Mouse (Mus musculus) liver, embryonic 16.5 days (tissue): Measurements from ENCODE around the gene Gprc5c. TPM values are rescaled to one million over a fixed set of nuclear protein-coding genes. Genes with fewer than 3 reads are reported as not detected.
A peak's percentile ranks its signal among the peaks of the same experiment; 100 is the strongest.

Source experiments
- ATAC-seq: fragments of 200-750 bp; cut with Nextera tagmentation; 2 replicates; pipeline ENCODE4 v1.8.0; 2017; ENCODE audit warnings: low read depth, mild to moderate bottlenecking, moderate number of reproducible peaks, moderate library complexity
- H3K27ac ChIP-seq: fragments of 300-500 bp; sonication (generic); 2 replicates; pipeline ENCODE4 v1.5.1; 2014; ENCODE audit warnings: mild to moderate bottlenecking, low read length
- H3K27me3 ChIP-seq: fragments of 300-500 bp; sonication (generic); 2 replicates; pipeline ENCODE4 v1.6.1; 2014; ENCODE audit warnings: low read depth, low read length, mixed read lengths; ENCODE audit not compliant: control insufficient read depth, insufficient read depth
- H3K36me3 ChIP-seq: fragments of 300-500 bp; sonication (generic); 2 replicates; pipeline ENCODE4 v1.6.1; 2014; ENCODE audit warnings: mild to moderate bottlenecking; ENCODE audit not compliant: control insufficient read depth, insufficient read depth
- H3K4me1 ChIP-seq: fragments of 300-500 bp; sonication (generic); 2 replicates; pipeline ENCODE4 v1.6.1; 2014; ENCODE audit warnings: low read depth, low read length, mixed read lengths; ENCODE audit not compliant: control insufficient read depth
- H3K4me2 ChIP-seq: fragments of 300-500 bp; sonication (generic); 2 replicates; pipeline ENCODE4 v1.6.1; 2014; ENCODE audit warnings: low read depth, low read length, mixed read lengths
- H3K4me3 ChIP-seq: fragments of 300-500 bp; sonication (generic); 2 replicates; pipeline ENCODE4 v1.5.1; 2014; ENCODE audit warnings: low read depth, mild to moderate bottlenecking, low read length
- H3K9ac ChIP-seq: fragments of 300-500 bp; sonication (generic); 2 replicates; pipeline ENCODE4 v1.6.1; 2014; ENCODE audit warnings: low read depth, low read length
- H3K9me3 ChIP-seq: fragments of 300-500 bp; sonication (generic); replicated peaks from 2 replicates; pipeline ENCODE4 v1.6.1; 2016; ENCODE audit warnings: low read length; ENCODE audit not compliant: control insufficient read depth
- WGBS: fragments of 180-500 bp; shearing (Covaris S2); extraction: QIAGEN DNeasy Blood & Tissue Kit; methylation state at CpG from one replicate; pipeline ENCODE4 v1.1.7; 2014; ENCODE audit not compliant: insufficient replicate concordance; 5-methylcytosine and 5-hydroxymethylcytosine counted together
- polyA plus RNA-seq: library from polyadenylated mRNA; unstranded; fragments of >200 nt; fragmentation: Nextera tagmentation; extraction: Ambion mirVana; gene quantifications from 2 replicates; pipeline ENCODE4 v1.2.1, GENCODE M21; 2015

The Gprc5c gene
- polyA plus RNA-seq, 1 experiment from 2014 or later = 20.2 TPM

DNA sequence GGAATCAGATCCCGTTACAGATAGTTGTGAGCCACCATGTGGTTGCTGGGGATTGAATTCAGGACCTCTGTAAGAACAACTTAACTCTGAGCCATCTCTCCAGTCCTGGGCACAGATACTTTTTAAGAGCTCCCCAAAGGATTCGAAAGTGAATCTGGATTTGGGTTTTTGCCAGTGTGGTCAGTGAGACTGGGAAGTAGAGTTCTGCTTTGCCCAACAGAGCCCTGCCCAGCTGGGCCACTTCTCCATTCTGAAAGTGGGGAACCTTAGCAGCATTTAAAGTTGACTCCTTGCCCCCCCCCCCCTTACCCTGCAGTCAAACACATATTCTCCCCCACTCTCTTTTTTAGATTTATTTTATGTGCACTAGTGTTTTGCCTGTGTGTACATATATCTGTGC is 28.7 kb downstream of the Gprc5c start:
- no peak overlapping the region for H3K4me2 ChIP-seq
- WGBS = 35% methylated on average over 2 of the region's 2 CpGs
- H3K27ac ChIP-seq = no peak overlapping the region
- H3K4me1 ChIP-seq = peaks cover 13% of the 10 kb centered on the region
- no peaks in the 10 kb centered on the region for H3K9me3 ChIP-seq
- H3K27me3 ChIP-seq = no peaks in the 10 kb centered on the region
- ATAC-seq = no peak
- no peaks in the 10 kb centered on the region for H3K36me3 ChIP-seq
- no peak overlapping the region for H3K4me3 ChIP-seq
- no peak overlapping the region for H3K9ac ChIP-seq

DNA sequence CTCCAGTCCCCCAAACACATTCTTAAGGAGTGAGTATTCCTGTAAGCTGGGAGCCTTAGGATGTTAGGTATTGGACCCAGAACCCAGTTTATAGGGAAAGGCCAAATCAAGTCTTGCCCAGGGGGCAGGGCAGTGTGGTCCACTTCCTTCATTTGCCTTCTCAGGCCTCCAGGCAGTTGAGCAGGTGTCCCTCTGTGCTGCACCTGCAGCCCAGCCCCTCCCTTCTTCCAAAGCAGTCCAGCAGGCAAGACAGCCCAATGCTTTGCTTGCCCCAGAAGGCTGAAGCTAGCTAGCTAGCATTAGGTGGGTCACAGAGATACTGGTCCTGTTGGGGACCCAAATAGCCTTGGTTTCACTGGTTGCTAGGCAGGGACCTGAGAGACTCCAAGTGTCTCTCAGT is 29.2 kb downstream of the Gprc5c start:
- Histone ChIP-seq H3K4me3 (no peak overlapping the region), H3K9ac (no peak overlapping the region), H3K4me2 (no peak overlapping the region), H3K9me3 (no peaks in the 10 kb centered on the region), H3K4me1 (peaks cover 13% of the 10 kb centered on the region), H3K27me3 (no peaks in the 10 kb centered on the region), H3K27ac (peak overlapping the region; percentile 14; the same call in 1 of the 2 replicates), H3K36me3 (no peaks in the 10 kb centered on the region)
- ATAC-seq = no peak

DNA sequence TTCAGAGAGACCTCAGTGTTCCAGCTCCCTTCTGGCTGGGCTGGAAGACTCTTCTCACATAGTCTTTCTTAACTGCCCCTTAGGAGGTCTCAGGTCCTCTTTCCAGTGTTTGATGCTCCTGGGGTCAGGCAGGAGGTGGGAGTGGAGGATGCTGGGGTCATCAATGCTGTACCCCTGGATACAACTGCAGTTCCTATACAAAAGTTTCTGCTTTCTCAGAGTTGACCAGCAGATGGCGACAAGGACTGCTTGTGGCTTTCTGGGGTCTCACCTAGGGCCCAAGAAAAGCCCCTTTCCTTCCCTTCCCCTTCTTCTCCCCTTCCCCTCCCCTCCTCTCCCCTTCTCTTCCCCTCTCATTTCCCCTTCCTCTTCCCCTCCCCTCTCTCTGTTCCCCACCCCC is 29.6 kb downstream of the Gprc5c start:
- Histone ChIP-seq H3K9me3 (no peaks in the 10 kb centered on the region), H3K36me3 (no peaks in the 10 kb centered on the region), H3K4me3 (no peak overlapping the region), H3K4me1 (peaks cover 13% of the 10 kb centered on the region), H3K27me3 (no peaks in the 10 kb centered on the region), H3K27ac (no peak overlapping the region), H3K4me2 (no peak overlapping the region), H3K9ac (no peak overlapping the region)
- WGBS = 0% methylated on average over 1 of the region's 1 CpGs
- ATAC-seq = no peak

DNA sequence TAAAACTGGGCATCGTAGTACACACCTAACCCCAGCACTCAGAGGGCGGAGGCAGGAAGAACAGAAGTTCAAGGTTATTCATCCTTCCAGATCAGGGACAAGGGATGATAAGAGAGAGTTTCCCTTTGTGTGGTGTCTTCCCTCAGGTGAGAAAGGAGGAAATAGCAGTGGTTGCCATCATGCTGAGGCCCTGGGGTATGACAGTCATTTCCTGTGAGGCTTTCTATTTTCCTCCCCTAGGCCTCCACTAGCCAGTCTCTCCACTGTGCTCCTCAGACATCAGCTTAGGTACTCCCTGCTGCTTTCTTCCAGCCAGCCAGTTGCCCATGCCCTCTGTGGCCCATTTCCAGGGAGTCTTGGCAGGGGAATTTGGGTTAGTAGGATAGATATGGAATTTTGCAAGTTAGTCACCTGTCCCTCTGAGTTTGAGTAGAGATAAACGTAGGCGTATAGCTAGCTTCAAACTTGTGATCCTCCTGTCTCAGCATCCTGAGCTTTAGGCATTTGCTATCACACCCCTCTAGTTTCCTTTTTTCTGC is 32.4 kb downstream of the Gprc5c start:
- 75% methylated on average over 4 of the region's 4 CpGs for WGBS
- H3K4me3 ChIP-seq = no peak overlapping the region
- H3K27ac ChIP-seq = no peak overlapping the region
- no peak for ATAC-seq
- H3K4me2 ChIP-seq = no peak overlapping the region
- no peaks in the 10 kb centered on the region for H3K27me3 ChIP-seq
- no peaks in the 10 kb centered on the region for H3K9me3 ChIP-seq
- peaks cover 9% of the 10 kb centered on the region for H3K4me1 ChIP-seq
- H3K36me3 ChIP-seq = no peaks in the 10 kb centered on the region
- no peak overlapping the region for H3K9ac ChIP-seq

DNA sequence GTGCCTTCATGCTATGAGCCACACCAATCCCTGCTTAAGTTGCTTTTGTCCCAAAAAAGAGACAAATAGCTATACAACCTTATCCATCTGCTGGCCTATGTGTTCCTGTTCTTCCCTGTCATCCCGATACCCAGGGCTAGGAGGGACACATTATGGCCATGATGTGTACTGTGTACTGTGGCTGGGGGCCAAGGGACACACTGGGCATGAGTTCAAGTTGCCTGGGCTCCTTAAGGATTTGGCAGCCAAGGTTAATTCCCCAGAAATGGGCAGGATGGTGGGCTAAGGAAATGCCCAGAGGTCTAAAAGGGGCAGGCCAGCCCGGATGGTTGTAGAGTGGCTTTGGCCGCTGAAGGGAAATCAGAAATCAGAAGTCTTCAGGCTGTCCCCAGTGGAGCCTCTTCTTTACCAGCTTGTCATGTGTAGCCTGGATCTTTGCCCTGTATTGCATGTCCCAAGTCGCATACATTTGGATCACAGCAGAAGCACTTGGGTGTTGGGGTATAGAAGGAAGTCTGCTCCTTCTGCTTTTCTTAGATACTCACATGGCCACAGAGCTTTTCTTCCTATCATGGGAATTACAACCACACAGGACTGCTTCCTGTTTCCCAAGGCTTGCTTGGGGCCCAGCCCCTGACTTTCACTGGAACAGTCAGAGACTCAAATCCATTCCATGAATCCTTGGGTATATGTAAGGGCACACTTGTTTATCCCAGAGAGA is 33.6 kb downstream of the Gprc5c start:
- WGBS = 47% methylated on average over 4 of the region's 4 CpGs
- peak overlapping the region; percentile 53; the same call in 1 of the 2 replicates for H3K27ac ChIP-seq
- no peaks in the 10 kb centered on the region for H3K27me3 ChIP-seq
- ATAC-seq = no peak
- no peak overlapping the region for H3K4me3 ChIP-seq
- H3K4me1 ChIP-seq = peaks cover 9% of the 10 kb centered on the region
- H3K36me3 ChIP-seq = no peaks in the 10 kb centered on the region
- no peaks in the 10 kb centered on the region for H3K9me3 ChIP-seq
- no peak overlapping the region for H3K9ac ChIP-seq
- H3K4me2 ChIP-seq = no peak overlapping the region

DNA sequence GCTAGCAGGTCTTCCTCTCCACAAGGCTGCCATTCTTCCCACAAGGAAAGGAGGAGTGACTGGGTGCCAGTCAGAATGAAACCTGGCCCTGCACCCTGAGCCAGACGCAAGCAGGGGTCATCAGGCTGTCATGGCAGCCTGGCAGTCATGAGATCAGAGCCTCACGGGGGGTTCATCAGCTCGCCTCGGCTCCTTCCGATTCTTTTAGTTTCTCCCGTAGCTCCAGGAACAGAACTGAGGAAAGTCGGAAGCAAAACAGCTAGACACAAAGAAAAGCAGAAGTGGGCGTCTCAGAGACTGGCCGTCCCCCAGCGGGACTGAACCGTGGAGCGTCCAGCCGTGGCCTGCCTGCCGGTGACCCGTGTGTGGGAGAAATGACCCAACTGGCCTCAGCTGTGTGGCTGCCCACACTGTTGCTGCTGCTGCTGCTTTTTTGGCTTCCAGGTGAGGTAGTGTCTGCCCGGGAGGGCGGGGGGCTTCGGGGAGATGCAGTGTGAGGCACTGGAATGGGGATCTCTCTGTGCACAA is 39.1 kb downstream of the Gprc5c start, which contains the start of gene Cd300a:
Gene Cd300a (plus strand): TSS at position 51 of the 528 bp plus-strand sequence.
- peak; percentile 30; the same call in 1 of the 2 replicates for ATAC-seq
- H3K27ac ChIP-seq = no peak within 1 kb of the TSS
- no peaks in the 10 kb centered on the region for H3K36me3 ChIP-seq
- H3K9me3 ChIP-seq = no peaks in the 10 kb centered on the region
- no peak within 1 kb of the TSS; the same call in 1 of the 2 replicates for H3K4me2 ChIP-seq
- no peaks in the 10 kb centered on the region for H3K27me3 ChIP-seq
- no peaks in the 10 kb centered on the region for H3K4me1 ChIP-seq
- 26% methylated on average over 18 of the region's 18 CpGs for whole genome bisulfite sequencing
- peak within 1 kb of the TSS; percentile 36 for H3K4me3 ChIP-seq
- H3K9ac ChIP-seq = peak within 1 kb of the TSS; percentile 37; the same call in 1 of the 2 replicates

DNA sequence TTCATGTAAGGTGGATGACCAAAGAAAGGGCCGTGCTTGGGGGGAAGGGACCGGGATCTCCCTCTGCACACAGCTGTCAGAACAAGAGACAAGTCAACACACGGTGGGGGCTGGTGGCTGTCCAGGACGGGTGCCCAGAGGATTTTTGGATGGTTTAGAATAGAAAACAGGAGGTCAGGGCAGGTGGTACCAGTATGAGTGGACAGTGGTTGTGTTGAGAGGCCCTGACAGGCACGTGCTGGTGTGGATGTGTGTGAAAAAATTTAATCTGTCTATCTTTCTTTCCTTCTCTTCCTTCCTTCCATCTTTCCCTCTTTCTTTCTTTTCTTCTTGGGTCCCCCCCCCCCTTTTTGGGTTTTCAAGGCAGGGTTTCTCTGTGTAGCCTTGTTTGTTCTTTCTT is 39.6 kb downstream of the Gprc5c start:
- WGBS = 16% methylated on average over 5 of the region's 5 CpGs
- H3K4me2 ChIP-seq = no peak overlapping the region; the same call in 1 of the 2 replicates
- H3K4me3 ChIP-seq = peak overlapping the region; percentile 36

DNA sequence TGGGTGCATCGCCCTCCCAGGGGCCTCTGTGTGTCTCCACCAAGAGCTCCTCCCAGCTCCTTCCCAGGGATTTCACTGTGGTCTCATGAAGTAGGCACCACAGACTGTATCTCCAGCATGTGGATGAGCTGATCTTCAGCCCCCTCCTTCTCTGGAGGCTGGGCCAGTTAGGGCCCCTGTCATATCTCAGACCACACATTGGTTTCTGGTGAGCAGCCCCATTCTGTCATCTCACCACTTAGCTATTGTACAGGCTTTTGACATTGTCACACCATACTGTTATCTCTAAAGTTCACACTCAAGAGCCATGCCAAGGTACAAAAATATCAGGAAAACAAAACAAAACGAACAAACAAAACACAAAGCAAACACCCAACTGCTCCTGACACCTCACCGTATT is 45.1 kb downstream of the Gprc5c start:
- Histone ChIP-seq H3K9me3 (no peaks in the 10 kb centered on the region), H3K9ac (no peak overlapping the region), H3K4me2 (no peak overlapping the region), H3K36me3 (no peaks in the 10 kb centered on the region), H3K4me3 (no peak overlapping the region), H3K27me3 (no peaks in the 10 kb centered on the region), H3K27ac (no peak overlapping the region), H3K4me1 (peaks cover 2% of the 10 kb centered on the region; the same call in 1 of the 2 replicates)
- 24% methylated on average over 3 of the region's 3 CpGs for WGBS
- peak; percentile 76 for ATAC-seq

More for the DNA sequence above, 39.6 kb downstream of the Gprc5c start:
- H3K27me3 ChIP-seq = no peaks in the 10 kb centered on the region
- no peaks in the 10 kb centered on the region for H3K9me3 ChIP-seq
- H3K9ac ChIP-seq = peak overlapping the region; percentile 37; the same call in 1 of the 2 replicates
- no peak overlapping the region for H3K27ac ChIP-seq
- no peaks in the 10 kb centered on the region for H3K36me3 ChIP-seq
- no peak for ATAC-seq
- no peaks in the 10 kb centered on the region for H3K4me1 ChIP-seq

DNA sequence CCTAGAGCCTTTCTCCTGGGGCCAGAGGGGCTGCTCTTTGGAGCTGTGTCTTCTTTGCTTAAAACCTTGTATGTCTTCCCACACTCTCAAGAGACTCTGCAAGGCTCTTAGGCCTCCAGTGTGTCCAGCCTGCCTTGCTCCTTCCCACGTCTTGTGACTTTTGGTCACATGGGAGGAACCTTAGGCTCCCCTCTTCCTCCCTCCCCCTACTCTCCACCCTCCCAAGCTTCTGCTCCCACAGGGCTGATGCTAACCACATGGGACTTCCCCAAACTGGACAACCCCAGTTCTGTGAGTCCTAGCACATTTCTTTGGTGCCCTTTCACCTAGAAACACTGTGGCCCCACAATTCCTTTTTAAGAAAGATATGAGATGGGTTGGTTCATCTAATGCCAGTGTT is 47.1 kb downstream of the Gprc5c start:
- H3K4me1 ChIP-seq = peaks cover 2% of the 10 kb centered on the region; the same call in 1 of the 2 replicates
- no peak overlapping the region for H3K4me2 ChIP-seq
- 0 out of 2 replicates have a peak overlapping the region, but pooled peaks have one; percentile 5 for H3K27ac ChIP-seq
- 26% methylated on average over 1 of the region's 1 CpGs for WGBS
- ATAC-seq = peak; percentile 35
- H3K4me3 ChIP-seq = no peak overlapping the region
- H3K9me3 ChIP-seq = no peaks in the 10 kb centered on the region
- H3K27me3 ChIP-seq = no peaks in the 10 kb centered on the region
- H3K9ac ChIP-seq = no peak overlapping the region
- no peaks in the 10 kb centered on the region for H3K36me3 ChIP-seq
